Mouse (Mus musculus) olfactory bulb, adult 2 months (tissue): ENCODE results near the gene Cela3a. TPM values are rescaled to one million over a fixed set of nuclear protein-coding genes. Genes with fewer than 3 reads are reported as not detected.

Source experiments
- H3K27ac ChIP-seq: fragments of 200-500 bp; 2 replicates; pipeline ENCODE4 v1.5.1; 2012; ENCODE audit warnings: low read depth, low read length; ENCODE audit not compliant: insufficient read depth
- H3K4me1 ChIP-seq: fragments of 200-500 bp; 2 replicates; pipeline ENCODE4 v1.6.1; 2012; ENCODE audit warnings: low read length; ENCODE audit not compliant: control insufficient read depth, insufficient read depth
- H3K4me3 ChIP-seq: fragments of 200-500 bp; 2 replicates; pipeline ENCODE4 v1.5.1; 2012; ENCODE audit warnings: mild to moderate bottlenecking, low read depth, low read length, moderate library complexity; ENCODE audit not compliant: insufficient read depth
- CTCF ChIP-seq: fragments of 200-500 bp; IDR thresholded peaks from 2 replicates; pipeline ENCODE4 v1.5.1; 2012; ENCODE audit warnings: low read depth, mild to moderate bottlenecking, low read length, moderate library complexity; ENCODE audit not compliant: insufficient read depth
- POLR2A ChIP-seq: fragments of 200-500 bp; IDR thresholded peaks from 2 replicates; pipeline ENCODE4 v1.6.1; 2012; ENCODE audit warnings: mild to moderate bottlenecking, low read depth, low read length, moderate library complexity; ENCODE audit not compliant: insufficient read depth
- WGBS: fragments of 180-500 bp; shearing (Covaris S2); methylation state at CpG from one replicate; pipeline ENCODE4 v1.1.7; 2018; 5-methylcytosine and 5-hydroxymethylcytosine counted together
- polyA plus RNA-seq: library from polyadenylated mRNA; stranded (reverse); fragments of >200 nt; gene quantifications from 2 replicates; pipeline ENCODE4 v1.2.4, GENCODE M21; 2012; ENCODE audit warnings: low replicate concordance; ENCODE audit not compliant: missing spikeins, insufficient read depth, insufficient read length

Cela3a gene
- polyA plus RNA-seq, 1 experiment: not detected

GRCm38 (mm10) chr4:137390196-137390595 is 19.4 kb downstream of the Cela3a start:
- no peak overlapping the region for H3K4me3 ChIP-seq
- 94% methylated on average over 4 of the region's 4 CpGs for WGBS
- H3K27ac ChIP-seq: no peak overlapping the region
- peaks cover 4% of the 10 kb centered on the region for H3K4me1 ChIP-seq
- TF ChIP-seq CTCF (no peak), POLR2A (no peak)

GRCm38 (mm10) chr4:137388983-137389382 is 20.6 kb downstream of the Cela3a start:
- no peak for TF ChIP-seq POLR2A
- 13% methylated on average over 6 of the region's 6 CpGs for WGBS
- H3K4me1 ChIP-seq: peaks cover 4% of the 10 kb centered on the region
- peak overlapping the region; percentile 93; the same call in 1 of the 2 replicates for H3K27ac ChIP-seq
- H3K4me3 ChIP-seq: no peak overlapping the region

GRCm38 (mm10) chr4:137388059-137388794 is 21.4 kb downstream of the Cela3a start:
- TF ChIP-seq CTCF: no peak
- peak; percentile 53 for TF ChIP-seq POLR2A
- WGBS: 1% methylated on average over 46 of the region's 46 CpGs
- H3K4me3 ChIP-seq: peak overlapping the region; percentile 72
- H3K4me1 ChIP-seq: peaks cover 4% of the 10 kb centered on the region
- peak overlapping the region; percentile 93 for H3K27ac ChIP-seq

- WGBS: under 1% methylated on average over 20 of the region's 20 CpGs
- TF ChIP-seq CTCF (no peak), POLR2A (no peak)
- Histone ChIP-seq H3K27ac (peak overlapping the region; percentile 66), H3K4me1 (no peaks in the 10 kb centered on the region), H3K4me3 (peak overlapping the region; percentile 72)
Observed at GRCm38 (mm10) chr4:137387482-137388058, 22.0 kb downstream of the Cela3a start.

DNA sequence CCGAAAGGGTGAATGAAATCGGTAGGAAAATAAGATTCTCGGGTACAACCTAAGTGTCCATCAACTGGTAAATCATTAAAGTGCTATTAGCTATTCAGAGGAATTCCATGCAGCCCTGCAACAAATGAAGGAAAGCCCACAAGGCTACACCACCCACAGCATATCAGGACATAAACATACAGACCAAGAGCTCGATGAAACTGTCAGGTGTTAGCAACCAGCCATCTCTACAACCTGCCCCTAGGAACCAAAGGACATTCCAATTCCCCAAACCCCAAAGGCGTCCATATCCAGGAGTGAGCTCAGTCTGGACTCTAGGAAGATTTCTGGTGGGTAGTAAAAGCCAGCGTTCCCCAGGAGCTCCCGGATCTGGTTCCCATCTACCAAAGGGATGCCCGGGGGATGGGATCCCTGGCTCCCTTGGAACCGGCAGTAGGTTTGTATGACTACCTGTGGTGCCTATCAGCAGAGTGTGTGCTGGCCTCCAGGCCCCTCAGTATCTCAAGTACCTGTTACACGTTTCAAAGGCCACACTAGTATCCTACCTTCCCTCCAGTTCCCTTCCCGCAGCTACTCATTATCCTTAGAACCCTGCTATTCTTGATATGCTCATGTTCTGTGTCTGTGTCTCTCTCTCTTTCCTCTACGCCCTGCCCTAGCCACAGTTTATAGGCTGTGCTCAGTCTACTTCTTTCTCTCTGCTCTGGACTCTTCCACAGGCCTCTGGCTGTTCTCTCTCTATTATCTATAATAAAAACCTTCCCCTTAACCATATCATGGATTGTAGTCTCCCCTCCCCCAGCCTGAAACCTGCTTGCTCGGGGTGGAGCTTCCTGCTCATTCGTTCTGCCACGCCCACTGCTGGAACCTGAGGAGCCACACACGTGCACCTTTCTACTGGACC is 28.6 kb downstream of the Cela3a start:
- peaks cover 2% of the 10 kb centered on the region for H3K4me1 ChIP-seq
- no peak overlapping the region for H3K4me3 ChIP-seq
- TF ChIP-seq CTCF (no peak), POLR2A (no peak)
- H3K27ac ChIP-seq: no peak overlapping the region
- WGBS: 47% methylated on average over 15 of the region's 16 CpGs

DNA sequence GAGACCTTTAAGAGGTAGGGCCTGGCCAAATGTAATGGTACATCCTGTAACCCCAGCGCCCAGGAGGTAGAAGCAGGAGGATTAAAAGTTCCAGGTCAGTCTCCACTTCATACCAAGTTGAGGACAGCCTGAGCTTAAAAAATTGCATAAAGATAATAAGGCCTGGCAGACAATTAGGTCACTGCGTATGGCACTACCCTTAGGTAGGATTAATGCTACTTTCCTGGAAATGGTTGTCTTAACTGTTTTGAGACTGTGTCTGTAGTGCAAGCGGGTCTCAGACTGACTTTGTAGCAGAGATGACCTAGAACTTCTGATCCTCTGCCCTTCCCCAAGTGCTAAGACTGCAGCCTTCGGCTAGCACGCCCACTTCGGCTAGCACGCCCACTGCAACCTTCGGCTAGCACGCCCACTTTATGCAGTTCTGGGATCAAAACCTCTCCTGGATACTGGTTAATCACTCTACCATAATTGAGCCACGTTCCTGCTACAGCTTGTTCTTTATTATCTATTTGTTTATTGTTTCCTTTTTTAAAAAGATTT is 29.8 kb downstream of the Cela3a start:
- Histone ChIP-seq H3K4me3 (no peak overlapping the region), H3K4me1 (peaks cover 8% of the 10 kb centered on the region), H3K27ac (no peak overlapping the region)
- TF ChIP-seq POLR2A: no peak
- TF ChIP-seq CTCF: no peak
- 90% methylated on average over 10 of the region's 10 CpGs for WGBS

GRCm38 (mm10) chr4:137379085-137379484 is 30.5 kb downstream of the Cela3a start:
- WGBS: 78% methylated on average over 3 of the region's 3 CpGs
- no peak overlapping the region for H3K27ac ChIP-seq
- peaks cover 8% of the 10 kb centered on the region for H3K4me1 ChIP-seq
- no peak overlapping the region for H3K4me3 ChIP-seq
- TF ChIP-seq POLR2A (no peak), CTCF (no peak)

- TF ChIP-seq POLR2A (no peak), CTCF (no peak)
- 83% methylated on average over 4 of the region's 4 CpGs for WGBS
Observed at GRCm38 (mm10) chr4:137377526-137378304, 31.9 kb downstream of the Cela3a start.

DNA sequence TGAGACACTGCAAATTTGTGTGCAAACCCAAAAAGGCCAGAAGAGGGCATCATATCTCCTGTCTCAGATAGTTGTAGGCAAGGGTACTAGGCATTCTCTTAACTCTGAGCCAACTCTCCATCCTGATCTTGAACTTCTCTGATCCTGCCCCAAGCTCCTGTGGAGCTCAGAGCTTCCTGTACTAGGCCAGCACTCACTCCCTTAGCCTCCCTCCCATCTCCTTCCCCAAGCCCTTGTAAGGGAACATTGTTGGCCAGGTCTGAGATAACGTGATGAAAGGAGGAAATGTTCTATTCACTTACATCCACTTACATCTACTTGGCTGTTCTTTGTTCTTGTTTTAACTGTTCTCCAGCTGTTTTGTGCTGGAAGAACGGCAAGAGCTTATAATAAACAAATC is 32.8 kb downstream of the Cela3a start:
- 44% methylated on average over 2 of the region's 2 CpGs for WGBS
- Histone ChIP-seq H3K4me3 (no peak overlapping the region), H3K4me1 (peaks cover 15% of the 10 kb centered on the region), H3K27ac (peak overlapping the region; percentile 20; the same call in 1 of the 2 replicates)
- no peak for TF ChIP-seq CTCF
- TF ChIP-seq POLR2A: no peak

More at GRCm38 (mm10) chr4:137377526-137378304, 31.9 kb downstream of the Cela3a start:
- H3K27ac ChIP-seq: no peak overlapping the region
- H3K4me3 ChIP-seq: no peak overlapping the region
- peaks cover 11% of the 10 kb centered on the region for H3K4me1 ChIP-seq
